Mouse (Mus musculus): ENCODE results near the gene Ugt1a1. TPM values are rescaled to one million over a fixed set of nuclear protein-coding genes. Genes with fewer than 3 reads are reported as not detected.
"Not testable (repeated sequence)": the region's sequence is repeated elsewhere in the genome, so short reads cannot be mapped to it uniquely, and the experiment has no call there.

Ugt1a1 gene
- polyA plus RNA-seq, 1 experiment from 2014 or later = 0.61 TPM

DNA sequence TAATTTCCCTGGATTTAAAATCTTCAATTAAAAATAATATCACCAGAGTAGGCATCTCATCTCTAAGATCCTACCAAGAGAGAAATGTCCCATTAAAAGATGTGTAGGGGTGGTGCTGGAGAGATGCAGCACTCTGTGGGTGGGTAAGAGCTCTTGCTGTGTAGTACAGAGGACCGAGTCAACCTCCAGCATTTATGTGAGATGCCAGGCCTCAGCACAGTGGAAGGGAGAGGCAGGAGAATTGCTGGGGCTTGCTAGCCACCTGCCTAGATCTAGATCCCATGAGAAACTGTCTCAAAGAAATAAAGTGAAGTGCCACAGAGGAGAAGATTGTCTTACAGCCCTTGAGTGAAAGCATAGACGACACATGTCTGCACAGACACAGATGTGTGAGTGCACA, 4.8 kb downstream of the Ugt1a1 start:
- Histone ChIP-seq H3K4me1 (ENCODE audit: control insufficient read depth, insufficient read depth, low read length) (no peaks in the 10 kb centered on the region), H3K4me2 (replicated peaks; ENCODE audit: low read depth, low read length) (no peak overlapping the region), H3K36me3 (ENCODE audit: control insufficient read depth, insufficient read depth, low read length) (no peaks in the 10 kb centered on the region), H3K27me3 (ENCODE audit: control insufficient read depth, insufficient read depth, low read length) (no peaks in the 10 kb centered on the region), H3K4me3 (ENCODE audit: low read length) (no peak overlapping the region), H3K9ac (ENCODE audit: low read depth, low read length) (no peak overlapping the region), H3K27ac (ENCODE audit: low read depth, low read length) (no peak overlapping the region), H3K9me3 (ENCODE audit: control insufficient read depth, low read length) (peaks cover 57% of the 10 kb centered on the region)
- ATAC-seq (ENCODE audit: low FRiP score, low TSS enrichment) = no peak
- 60% methylated on average over 2 of the region's 2 CpGs for WGBS

DNA sequence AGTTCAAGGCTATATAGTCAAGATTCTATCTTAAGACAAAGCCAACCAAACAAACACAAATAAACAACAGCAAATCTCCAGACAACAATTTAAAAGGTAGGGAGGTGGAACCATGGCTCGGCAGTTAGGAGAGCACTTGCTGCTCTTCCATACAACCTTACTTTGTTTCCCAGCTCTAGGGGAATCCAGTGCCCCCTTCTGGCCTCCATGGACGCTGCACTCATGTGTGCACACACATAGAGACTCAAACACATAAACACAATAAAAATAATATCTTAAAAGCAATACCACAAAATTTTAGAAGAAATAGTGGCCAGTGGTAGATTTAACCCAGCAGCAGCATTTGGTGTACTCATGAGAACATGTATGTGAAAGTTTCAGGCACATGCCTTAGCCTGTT, 5.4 kb downstream of the Ugt1a1 start:
- WGBS = 59% methylated on average over 2 of the region's 2 CpGs
- no peaks in the 10 kb centered on the region for H3K4me1 ChIP-seq (ENCODE audit: control insufficient read depth, insufficient read depth, low read length)
- H3K27ac ChIP-seq (ENCODE audit: low read depth, low read length) = no peak overlapping the region
- H3K36me3 ChIP-seq (ENCODE audit: control insufficient read depth, insufficient read depth, low read length) = no peaks in the 10 kb centered on the region
- peaks cover 53% of the 10 kb centered on the region for H3K9me3 ChIP-seq (ENCODE audit: control insufficient read depth, low read length)
- H3K27me3 ChIP-seq (ENCODE audit: control insufficient read depth, insufficient read depth, low read length) = no peaks in the 10 kb centered on the region
- no peak for ATAC-seq (ENCODE audit: low FRiP score, low TSS enrichment)
- no peak overlapping the region for H3K9ac ChIP-seq (ENCODE audit: low read depth, low read length)
- no peak overlapping the region for H3K4me3 ChIP-seq (ENCODE audit: low read length)
- H3K4me2 ChIP-seq (replicated peaks; ENCODE audit: low read depth, low read length) = no peak overlapping the region

DNA sequence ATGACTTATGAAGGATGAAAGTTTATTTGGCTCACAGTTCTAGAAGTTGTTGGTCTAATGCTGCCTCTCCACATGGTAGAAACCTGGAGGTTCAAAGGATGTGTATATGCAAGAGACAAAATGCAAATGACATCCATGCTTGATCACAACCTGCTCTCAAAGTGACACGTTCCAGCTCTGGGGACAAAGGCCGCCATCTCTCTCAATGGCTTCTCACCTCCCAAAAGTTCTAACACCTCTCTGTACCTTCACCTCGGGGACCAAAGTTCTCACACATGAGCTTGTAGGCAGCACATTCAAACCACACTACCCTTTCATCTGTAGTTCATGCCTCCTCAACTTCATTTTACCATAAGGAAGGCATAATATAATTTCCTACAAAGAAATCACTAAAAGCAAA, 5.8 kb downstream of the Ugt1a1 start:
- ATAC-seq (ENCODE audit: low FRiP score, low TSS enrichment) = no peak
- no peaks in the 10 kb centered on the region for H3K36me3 ChIP-seq (ENCODE audit: control insufficient read depth, insufficient read depth, low read length)
- no peak overlapping the region for H3K9ac ChIP-seq (ENCODE audit: low read depth, low read length)
- H3K4me1 ChIP-seq (ENCODE audit: control insufficient read depth, insufficient read depth, low read length) = no peaks in the 10 kb centered on the region
- H3K27me3 ChIP-seq (ENCODE audit: control insufficient read depth, insufficient read depth, low read length) = no peaks in the 10 kb centered on the region
- peaks cover 51% of the 10 kb centered on the region for H3K9me3 ChIP-seq (ENCODE audit: control insufficient read depth, low read length)
- no peak overlapping the region for H3K4me3 ChIP-seq (ENCODE audit: low read length)
- no peak overlapping the region for H3K27ac ChIP-seq (ENCODE audit: low read depth, low read length)
- no peak overlapping the region for H3K4me2 ChIP-seq (replicated peaks; ENCODE audit: low read depth, low read length)
- 41% methylated on average over 3 of the region's 3 CpGs for WGBS

DNA sequence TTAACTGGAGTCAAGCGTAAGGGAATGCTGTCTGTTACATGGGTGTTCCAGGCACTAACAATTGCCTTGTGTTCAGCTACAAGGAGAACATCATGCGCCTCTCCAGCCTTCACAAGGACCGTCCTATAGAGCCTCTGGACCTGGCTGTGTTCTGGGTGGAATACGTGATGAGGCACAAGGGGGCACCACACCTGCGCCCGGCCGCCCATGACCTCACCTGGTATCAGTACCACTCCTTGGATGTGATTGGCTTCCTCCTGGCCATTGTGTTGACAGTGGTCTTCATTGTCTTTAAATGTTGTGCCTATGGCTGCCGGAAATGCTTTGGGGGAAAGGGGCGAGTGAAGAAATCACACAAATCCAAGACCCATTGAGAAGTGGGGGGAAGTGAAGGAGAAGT, 6.3 kb downstream of the Ugt1a1 start:
- no peak for ATAC-seq (ENCODE audit: low FRiP score, low TSS enrichment)
- H3K36me3 ChIP-seq (ENCODE audit: control insufficient read depth, insufficient read depth, low read length) = no peaks in the 10 kb centered on the region
- peaks cover 46% of the 10 kb centered on the region for H3K9me3 ChIP-seq (ENCODE audit: control insufficient read depth, low read length)
- no peak overlapping the region for H3K9ac ChIP-seq (ENCODE audit: low read depth, low read length)
- H3K27me3 ChIP-seq (ENCODE audit: control insufficient read depth, insufficient read depth, low read length) = no peaks in the 10 kb centered on the region
- no peak overlapping the region for H3K27ac ChIP-seq (ENCODE audit: low read depth, low read length)
- H3K4me3 ChIP-seq (ENCODE audit: low read length) = no peak overlapping the region
- no peak overlapping the region for H3K4me2 ChIP-seq (replicated peaks; ENCODE audit: low read depth, low read length)
- 75% methylated on average over 9 of the region's 9 CpGs for WGBS
- H3K4me1 ChIP-seq (ENCODE audit: control insufficient read depth, insufficient read depth, low read length) = no peaks in the 10 kb centered on the region

DNA sequence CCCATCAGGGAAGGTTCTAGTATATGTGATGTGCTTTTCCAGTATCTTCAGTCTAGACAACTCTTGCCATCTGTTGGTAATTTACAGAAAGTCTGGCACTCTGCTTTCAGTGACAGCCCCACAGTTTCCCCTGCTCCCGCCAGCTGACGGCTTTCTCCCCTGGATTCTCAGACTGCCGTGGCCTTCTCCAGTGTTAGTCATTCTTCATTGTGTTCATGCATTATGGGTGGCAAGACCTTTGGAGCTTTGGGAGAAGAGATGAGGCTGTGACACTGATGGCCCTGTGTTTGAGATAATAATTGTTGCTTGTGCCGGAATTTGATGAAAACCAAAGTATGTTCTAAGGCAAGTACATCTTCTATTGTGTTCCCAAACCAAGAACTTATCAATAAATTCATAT, 6.8 kb downstream of the Ugt1a1 start:
- no peaks in the 10 kb centered on the region for H3K36me3 ChIP-seq (ENCODE audit: control insufficient read depth, insufficient read depth, low read length)
- H3K4me1 ChIP-seq (ENCODE audit: control insufficient read depth, insufficient read depth, low read length) = no peaks in the 10 kb centered on the region
- H3K9ac ChIP-seq (ENCODE audit: low read depth, low read length) = no peak overlapping the region
- WGBS = 55% methylated on average over 4 of the region's 4 CpGs
- H3K27me3 ChIP-seq (ENCODE audit: control insufficient read depth, insufficient read depth, low read length) = no peaks in the 10 kb centered on the region
- no peak overlapping the region for H3K4me2 ChIP-seq (replicated peaks; ENCODE audit: low read depth, low read length)
- H3K4me3 ChIP-seq (ENCODE audit: low read length) = no peak overlapping the region
- no peak for ATAC-seq (ENCODE audit: low FRiP score, low TSS enrichment)
- no peak overlapping the region for H3K27ac ChIP-seq (ENCODE audit: low read depth, low read length)
- H3K9me3 ChIP-seq (ENCODE audit: control insufficient read depth, low read length) = peaks cover 40% of the 10 kb centered on the region

DNA sequence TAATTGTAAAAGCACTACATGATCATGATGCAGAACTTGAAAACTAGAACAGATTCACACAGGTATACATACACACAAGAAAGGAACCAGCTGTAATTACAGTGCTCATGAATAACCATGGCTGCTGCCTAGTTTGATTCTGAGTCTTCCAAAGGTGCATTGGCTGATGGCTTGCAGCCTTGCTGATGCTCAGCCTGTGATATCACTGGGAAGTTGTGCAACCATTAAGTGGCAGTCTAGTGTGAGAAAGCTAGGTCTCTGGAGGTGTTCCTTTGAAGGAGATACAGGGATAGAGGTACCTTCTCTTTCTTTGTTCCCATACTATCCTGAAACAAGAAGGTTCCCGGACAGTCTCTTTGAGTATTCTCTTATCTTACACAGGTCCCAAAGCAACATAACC, 7.3 kb downstream of the Ugt1a1 start:
- H3K9me3 ChIP-seq (ENCODE audit: control insufficient read depth, low read length) = peaks cover 36% of the 10 kb centered on the region
- ATAC-seq (ENCODE audit: low FRiP score, low TSS enrichment) = no peak
- no peak overlapping the region for H3K4me2 ChIP-seq (replicated peaks; ENCODE audit: low read depth, low read length)
- WGBS = 23% methylated on average over 1 of the region's 1 CpGs
- no peaks in the 10 kb centered on the region for H3K36me3 ChIP-seq (ENCODE audit: control insufficient read depth, insufficient read depth, low read length)
- H3K27ac ChIP-seq (ENCODE audit: low read depth, low read length) = no peak overlapping the region
- H3K4me1 ChIP-seq (ENCODE audit: control insufficient read depth, insufficient read depth, low read length) = no peaks in the 10 kb centered on the region
- H3K4me3 ChIP-seq (ENCODE audit: low read length) = no peak overlapping the region
- no peaks in the 10 kb centered on the region for H3K27me3 ChIP-seq (ENCODE audit: control insufficient read depth, insufficient read depth, low read length)
- H3K9ac ChIP-seq (ENCODE audit: low read depth, low read length) = no peak overlapping the region

DNA sequence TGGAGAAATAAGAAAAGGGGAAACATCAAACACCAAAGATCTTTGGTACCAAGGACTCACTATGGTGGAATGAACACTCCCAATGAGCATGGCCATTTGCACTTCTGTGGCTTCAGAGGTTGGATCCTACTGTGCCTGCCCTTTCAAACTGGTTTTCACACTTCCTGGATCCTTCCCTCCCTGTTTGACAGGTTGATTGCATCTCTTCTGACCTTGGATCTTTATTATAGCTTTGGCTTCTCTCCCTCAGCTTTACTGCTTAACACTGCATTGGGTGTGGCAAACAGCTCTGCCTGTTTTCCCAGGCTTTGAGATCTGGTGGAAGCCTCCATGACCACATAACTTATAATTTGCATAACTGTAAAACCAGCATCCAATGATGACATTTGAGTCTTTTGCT, 8.6 kb downstream of the Ugt1a1 start:
- no peak for ATAC-seq (ENCODE audit: low FRiP score, low TSS enrichment)
- H3K27me3 ChIP-seq (ENCODE audit: control insufficient read depth, insufficient read depth, low read length) = no peaks in the 10 kb centered on the region
- no peak overlapping the region for H3K4me2 ChIP-seq (replicated peaks; ENCODE audit: low read depth, low read length)
- peaks cover 26% of the 10 kb centered on the region for H3K9me3 ChIP-seq (ENCODE audit: control insufficient read depth, low read length)
- H3K27ac ChIP-seq (ENCODE audit: low read depth, low read length) = no peak overlapping the region
- H3K36me3 ChIP-seq (ENCODE audit: control insufficient read depth, insufficient read depth, low read length) = no peaks in the 10 kb centered on the region
- no peak overlapping the region for H3K4me3 ChIP-seq (ENCODE audit: low read length)
- no peak overlapping the region for H3K9ac ChIP-seq (ENCODE audit: low read depth, low read length)
- H3K4me1 ChIP-seq (ENCODE audit: control insufficient read depth, insufficient read depth, low read length) = no peaks in the 10 kb centered on the region

DNA sequence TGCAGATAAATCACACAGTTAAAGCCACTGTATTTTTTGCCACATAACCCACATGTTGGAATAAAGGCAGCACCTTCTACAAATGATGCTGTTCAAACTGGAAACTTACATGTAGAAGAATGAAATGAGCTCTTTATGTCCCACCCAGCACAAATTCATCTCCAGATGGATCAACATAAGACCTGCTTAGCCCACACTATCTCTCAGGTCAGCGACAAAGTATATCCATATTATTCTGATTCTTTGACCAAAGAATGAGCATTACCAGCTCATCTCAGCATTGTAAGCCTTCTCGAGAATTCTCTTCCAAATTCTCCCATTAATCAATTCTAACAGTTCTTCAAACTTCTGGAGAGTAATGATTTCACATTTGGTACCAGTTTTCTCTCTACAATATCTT, 10.5 kb downstream of the Ugt1a1 start:
- Histone ChIP-seq H3K4me3 (ENCODE audit: low read length) (no peak overlapping the region), H3K4me2 (replicated peaks; ENCODE audit: low read depth, low read length) (no peak overlapping the region), H3K27me3 (ENCODE audit: control insufficient read depth, insufficient read depth, low read length) (no peaks in the 10 kb centered on the region), H3K9ac (ENCODE audit: low read depth, low read length) (no peak overlapping the region), H3K36me3 (ENCODE audit: control insufficient read depth, insufficient read depth, low read length) (no peaks in the 10 kb centered on the region), H3K9me3 (ENCODE audit: control insufficient read depth, low read length) (peaks cover 28% of the 10 kb centered on the region), H3K4me1 (ENCODE audit: control insufficient read depth, insufficient read depth, low read length) (no peaks in the 10 kb centered on the region), H3K27ac (ENCODE audit: low read depth, low read length) (no peak overlapping the region)
- ATAC-seq (ENCODE audit: low FRiP score, low TSS enrichment) = no peak
- 55% methylated on average over 2 of the region's 2 CpGs for WGBS

DNA sequence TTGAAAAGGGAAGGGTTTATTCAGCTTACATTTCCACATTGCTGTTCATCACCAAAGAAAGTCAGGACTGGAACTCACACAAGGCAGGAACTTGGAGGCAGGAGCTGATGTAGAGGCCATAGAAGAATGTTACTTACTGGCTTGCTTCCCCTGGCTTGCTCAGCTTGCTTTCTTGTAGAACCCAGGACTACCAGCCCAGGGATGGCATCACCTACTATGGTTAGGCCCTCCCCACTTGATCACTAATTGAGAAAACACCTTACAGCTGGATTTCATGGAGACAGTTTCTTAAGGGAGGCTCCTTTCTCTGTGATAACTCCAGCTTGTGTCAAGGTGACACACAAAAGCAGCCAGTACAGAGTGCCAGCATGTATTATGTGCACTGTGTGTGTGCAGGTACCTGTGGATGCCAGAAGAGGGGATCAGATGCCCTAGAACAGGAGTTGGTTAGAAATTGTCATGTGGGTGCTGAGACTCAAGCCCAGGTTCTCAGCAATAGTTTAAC, 11.3 kb downstream of the Ugt1a1 start:
- H3K27me3 ChIP-seq (ENCODE audit: control insufficient read depth, insufficient read depth, low read length); H3K4me3 ChIP-seq (ENCODE audit: low read length); H3K4me2 ChIP-seq (replicated peaks; ENCODE audit: low read depth, low read length); H3K9ac ChIP-seq (ENCODE audit: low read depth, low read length); ATAC-seq (ENCODE audit: low FRiP score, low TSS enrichment); H3K27ac ChIP-seq (ENCODE audit: low read depth, low read length); H3K36me3 ChIP-seq (ENCODE audit: control insufficient read depth, insufficient read depth, low read length); H3K4me1 ChIP-seq (ENCODE audit: control insufficient read depth, insufficient read depth, low read length): not testable (repeated sequence)
- H3K9me3 ChIP-seq (ENCODE audit: control insufficient read depth, low read length) = peaks cover 31% of the 10 kb centered on the region

DNA sequence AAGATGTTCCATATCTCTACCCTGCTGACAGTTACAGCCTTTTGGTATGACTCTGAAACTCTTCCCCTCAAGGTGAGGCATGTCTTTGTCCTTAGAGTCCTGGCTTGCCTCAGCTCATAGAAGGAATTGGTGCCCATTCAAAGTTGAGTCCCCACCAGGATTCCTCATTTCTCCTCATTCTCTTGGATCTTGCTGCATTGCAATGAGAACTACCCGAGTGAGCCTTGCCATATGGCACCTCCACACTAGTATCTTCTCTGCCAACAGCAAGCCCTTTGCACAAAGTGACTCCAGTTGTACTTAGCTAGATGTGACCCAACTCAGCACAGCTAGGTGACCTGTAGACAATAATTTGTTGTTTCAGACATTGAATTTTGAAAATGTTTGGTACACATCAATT, 11.8 kb downstream of the Ugt1a1 start:
- Histone ChIP-seq H3K27ac (ENCODE audit: low read depth, low read length) (no peak overlapping the region), H3K4me3 (ENCODE audit: low read length) (no peak overlapping the region), H3K27me3 (ENCODE audit: control insufficient read depth, insufficient read depth, low read length) (no peaks in the 10 kb centered on the region), H3K9ac (ENCODE audit: low read depth, low read length) (no peak overlapping the region), H3K36me3 (ENCODE audit: control insufficient read depth, insufficient read depth, low read length) (no peaks in the 10 kb centered on the region), H3K4me2 (replicated peaks; ENCODE audit: low read depth, low read length) (no peak overlapping the region), H3K4me1 (ENCODE audit: control insufficient read depth, insufficient read depth, low read length) (no peaks in the 10 kb centered on the region), H3K9me3 (ENCODE audit: control insufficient read depth, low read length) (peaks cover 37% of the 10 kb centered on the region)
- ATAC-seq (ENCODE audit: low FRiP score, low TSS enrichment) = no peak
- 65% methylated on average over 1 of the region's 1 CpGs for WGBS

Measured in kidney, embryonic 14.5 days (tissue).